Mouse (Mus musculus) cerebellum, adult 2 months (tissue): ENCODE results near the gene Rundc1.

Experiments used
- CTCF ChIP-seq: fragments of 200-500 bp; IDR thresholded peaks from 2 replicates; pipeline ENCODE4 v1.5.1; 2011; ENCODE audit warnings: low read depth, mild to moderate bottlenecking, control low read depth, low read length, moderate library complexity, borderline replicate concordance; ENCODE audit not compliant: insufficient read depth
- POLR2A ChIP-seq: fragments of 200-500 bp; IDR thresholded peaks from 2 replicates; pipeline ENCODE4 v1.6.1; 2011; ENCODE audit warnings: low read length, control low read depth, borderline replicate concordance; ENCODE audit not compliant: insufficient read depth

DNA sequence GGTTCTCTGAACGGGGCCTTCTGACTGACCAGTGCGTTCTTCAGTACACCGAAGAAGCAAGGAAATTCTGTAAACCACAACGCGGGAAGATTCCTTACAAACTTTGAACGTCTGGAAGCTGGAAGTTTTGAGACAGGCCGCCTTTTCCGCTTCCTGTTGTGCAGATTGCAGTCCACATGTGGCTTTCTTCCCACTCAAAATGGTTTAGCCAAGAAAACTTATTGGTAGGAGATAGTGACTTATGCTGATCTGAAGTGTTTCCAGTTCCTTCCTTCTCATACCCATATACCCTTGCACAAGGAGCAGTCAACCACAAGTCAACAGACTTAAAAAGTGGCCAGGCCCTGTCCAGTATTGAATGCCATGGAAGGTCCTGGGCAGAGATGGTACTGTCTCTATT, 1.3 kb downstream of the Rundc1 start:
- TF ChIP-seq CTCF (no peak), POLR2A (no peak)
